Mouse (Mus musculus) T-cell, adult 66 days (primary cell): ENCODE results near the gene Sox8. TPM values are rescaled to one million over a fixed set of nuclear protein-coding genes. Genes with fewer than 3 reads are reported as not detected.

ENCODE experiments used
- total RNA-seq, 2 experiments: library from RNA; stranded (reverse); gene quantifications; 3 replicates in 1 of 2; 4 replicates in 1 of 2; pipeline ENCODE4 v1.2.4; 2023

Gene Sox8
- total RNA-seq, result not detected

GRCm38 (mm10) chr17:25570648-25571452 is at the start of gene Sox8:
Gene Sox8 (minus strand): TSS chr17:25570686.

GRCm38 (mm10) chr17:25578920-25579319 is 8.4 kb upstream of the Sox8 start, which contains the start of gene Lmf1:
Gene Lmf1 (plus strand): TSS chr17:25579085.

Other genes starting within 250 kb of the Sox8 start
- gene Tpsab1, start 225.1 kb downstream of the Sox8 start, total RNA-seq, result 1 to 10 TPM in 1 of 2 experiments, not detected in 1; 1.1 TPM
- gene Tpsb2, start 204.4 kb downstream of the Sox8 start, total RNA-seq, result 1 to 10 TPM in 1 of 2 experiments, not detected in 1; 1.0 TPM
- gene Tpsg1, start 201.4 kb downstream of the Sox8 start, total RNA-seq, result not detected
- not detected for gene Cacna1h, start 136.9 kb downstream of the Sox8 start, total RNA-seq
- not detected for gene Tekt4, start 116.1 kb downstream of the Sox8 start, total RNA-seq
- not detected for gene Sstr5, start 73.4 kb downstream of the Sox8 start, total RNA-seq
- 10 to 100 TPM; 33.2 to 33.4 TPM for gene Lmf1, start 8.4 kb upstream of the Sox8 start, total RNA-seq
- not detected for gene Gng13, start 146.5 kb upstream of the Sox8 start, total RNA-seq
- gene Chtf18, start 156.7 kb upstream of the Sox8 start, total RNA-seq, result 10 to 100 TPM in 1 of 2 experiments, 1 to 10 TPM in 1; 5.1 to 12.6 TPM
- gene Rpusd1, start 157.0 kb upstream of the Sox8 start, total RNA-seq, result 1 to 10 TPM; 4.6 to 8.0 TPM
- under 1 TPM in 1 of 2 experiments, not detected in 1; 0.26 TPM for gene Mslnl, start 165.4 kb upstream of the Sox8 start, total RNA-seq
- 1 to 10 TPM in 1 of 2 experiments, not detected in 1; 1.1 TPM for gene Msln, start 183.7 kb upstream of the Sox8 start, total RNA-seq
- 10 to 100 TPM; 25.4 to 27.9 TPM for gene Narfl, start 203.1 kb upstream of the Sox8 start, total RNA-seq
- gene Haghl, start 215.0 kb upstream of the Sox8 start, total RNA-seq, result 10 to 100 TPM; 22.7 to 27.1 TPM
- not detected for gene Ccdc78, start 215.9 kb upstream of the Sox8 start, total RNA-seq
- gene Fam173a, start 222.2 kb upstream of the Sox8 start, total RNA-seq, result 10 to 100 TPM; 47.6 to 58.9 TPM
- not detected for gene AC134908.4, start 225.0 kb upstream of the Sox8 start, total RNA-seq
- 10 to 100 TPM; 24.8 to 31.6 TPM for gene Metrn, start 226.4 kb upstream of the Sox8 start, total RNA-seq
- gene Fbxl16, start 238.4 kb upstream of the Sox8 start, total RNA-seq, result not detected